Mouse (Mus musculus): ENCODE measurements around the gene Pacrg. TPM values are rescaled to one million over a fixed set of nuclear protein-coding genes. Genes with fewer than 3 reads are reported as not detected.

Gene Pacrg
- 2.2 and 2.5 TPM in 2 replicates for polyA plus RNA-seq (2016; fragmentation: Nextera tagmentation; extraction: Ambion mirVana)

DNA sequence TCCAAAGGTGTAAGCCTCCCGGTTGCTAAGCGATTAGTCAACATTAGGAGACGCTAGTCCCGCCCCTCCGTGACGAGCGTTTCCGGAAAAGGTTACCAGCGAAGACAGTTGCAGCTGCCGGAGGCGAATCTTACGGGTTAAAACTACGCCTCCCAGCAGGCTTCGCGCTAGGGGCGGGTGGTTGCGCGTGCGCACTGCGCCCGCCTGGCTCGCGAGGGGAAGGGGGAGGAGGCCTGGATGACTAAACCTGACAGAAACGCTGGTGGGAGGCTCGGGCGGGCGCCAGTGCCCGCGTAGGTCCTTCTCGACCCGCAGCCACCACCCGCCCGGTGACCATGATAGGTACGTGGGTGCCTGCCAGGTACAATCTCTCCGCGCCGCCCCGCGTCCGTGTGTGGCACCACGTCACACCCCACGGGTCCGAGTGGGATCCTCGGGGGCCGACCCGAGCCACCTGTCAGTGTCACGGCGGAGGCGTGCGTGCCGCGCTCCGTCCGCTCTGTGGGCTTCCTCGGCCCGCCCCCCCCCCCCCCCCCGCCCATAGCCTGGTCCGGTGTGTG, at the start of gene Pacrg, which contains the start of gene Prkn:
Gene Pacrg (minus strand): TSS at position 164 of the 560 bp plus-strand sequence.
Gene Prkn (plus strand): TSS at position 237 of the 560 bp plus-strand sequence.
- peak within 1 kb of the TSS; percentile 85 for H3K4me2 ChIP-seq (replicated peaks)
- H3K27ac ChIP-seq = 0 out of 2 replicates have a peak within 1 kb of the TSS, but pooled peaks have one; percentile 41
- WGBS = 0% methylated on average over 44 of the region's 58 CpGs
- peak within 1 kb of the TSS; percentile 63 for H3K9ac ChIP-seq
- ATAC-seq (ENCODE audit: insufficient number of reproducible peaks, insufficient read depth, low FRiP score, low TSS enrichment) = peak; percentile 95
- H3K27me3 ChIP-seq = no peaks in the 10 kb centered on the region
- no peaks in the 10 kb centered on the region for H3K9me3 ChIP-seq
- no peaks in the 10 kb centered on the region for H3K36me3 ChIP-seq
- peak within 1 kb of the TSS; percentile 69 for H3K4me3 ChIP-seq
- H3K4me1 ChIP-seq = peaks cover 4% of the 10 kb centered on the region

DNA sequence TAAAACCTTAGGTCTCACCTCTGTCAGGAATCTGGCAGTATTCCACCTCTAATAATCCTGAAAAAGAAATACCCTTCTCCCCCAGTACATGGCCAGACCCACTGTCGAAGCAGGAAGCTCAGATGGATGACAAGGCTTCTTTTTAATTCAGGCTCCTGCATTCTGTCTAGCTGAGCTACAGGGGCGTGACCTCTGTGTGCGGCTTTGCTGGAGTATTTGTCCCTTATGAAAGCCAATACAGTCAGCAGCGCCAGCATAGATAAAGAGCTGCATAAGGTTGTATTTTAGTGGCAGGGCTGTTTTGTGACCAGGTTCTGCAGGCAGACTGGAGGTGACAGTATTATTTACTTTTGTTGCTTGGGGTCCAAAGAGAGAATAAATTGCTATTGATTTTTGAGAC, 47.8 kb upstream of the Pacrg start:
- no peak overlapping the region for H3K27ac ChIP-seq
- no peaks in the 10 kb centered on the region for H3K9me3 ChIP-seq
- 13% methylated on average over 4 of the region's 4 CpGs for WGBS
- no peak overlapping the region for H3K4me3 ChIP-seq
- H3K36me3 ChIP-seq = no peaks in the 10 kb centered on the region
- ATAC-seq (ENCODE audit: insufficient number of reproducible peaks, insufficient read depth, low FRiP score, low TSS enrichment) = no peak
- no peaks in the 10 kb centered on the region for H3K27me3 ChIP-seq
- H3K9ac ChIP-seq = no peak overlapping the region
- no peak overlapping the region for H3K4me2 ChIP-seq (replicated peaks)
- H3K4me1 ChIP-seq = 0 out of 2 replicates have a peak, but pooled peaks cover 3% of the 10 kb centered on the region

DNA sequence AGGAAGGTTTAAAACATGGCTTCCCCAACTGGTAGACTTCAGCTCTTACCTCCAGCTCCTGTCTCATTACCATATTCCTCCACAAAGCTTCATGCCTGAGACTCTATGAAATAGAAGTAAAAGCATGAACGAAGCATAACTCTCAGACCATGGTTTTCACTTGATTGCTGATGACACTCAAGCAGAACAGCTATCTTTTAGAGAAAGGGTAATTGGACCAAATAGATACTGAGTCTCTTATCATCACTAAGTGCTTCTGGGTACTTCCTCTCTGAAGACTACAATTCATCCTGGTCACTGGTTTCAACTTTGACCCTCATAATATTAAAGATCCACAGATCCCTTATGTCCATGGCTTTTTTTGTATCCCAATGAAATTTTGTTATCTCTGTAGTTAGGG, 42.1 kb upstream of the Pacrg start:
- Histone ChIP-seq H3K4me2 (replicated peaks) (no peak overlapping the region), H3K36me3 (no peaks in the 10 kb centered on the region), H3K9me3 (no peaks in the 10 kb centered on the region), H3K27me3 (no peaks in the 10 kb centered on the region), H3K4me3 (no peak overlapping the region), H3K27ac (no peak overlapping the region), H3K4me1 (no peaks in the 10 kb centered on the region), H3K9ac (no peak overlapping the region)
- no peak for ATAC-seq (ENCODE audit: insufficient number of reproducible peaks, insufficient read depth, low FRiP score, low TSS enrichment)
- WGBS = 91% methylated on average over 1 of the region's 1 CpGs

DNA sequence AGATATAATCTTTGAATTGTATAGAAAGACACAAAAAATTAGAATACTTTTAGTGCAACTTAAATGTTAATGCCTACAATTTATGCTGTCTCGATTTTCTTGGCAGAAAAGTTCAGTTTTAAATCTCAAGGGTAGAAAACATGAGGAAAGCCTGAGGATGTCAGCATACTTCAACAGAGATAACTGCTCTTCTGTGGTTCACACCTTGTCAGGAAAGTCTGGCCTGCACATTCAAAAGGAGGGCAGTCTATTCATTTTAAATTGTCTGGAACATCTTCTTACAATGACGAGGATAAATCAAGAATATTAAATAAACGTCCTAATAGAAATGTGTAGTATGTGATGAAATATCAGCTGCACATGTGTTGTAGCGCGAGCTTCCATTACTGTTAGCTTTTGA, 38.9 kb upstream of the Pacrg start:
- WGBS = 80% methylated on average over 5 of the region's 5 CpGs

DNA sequence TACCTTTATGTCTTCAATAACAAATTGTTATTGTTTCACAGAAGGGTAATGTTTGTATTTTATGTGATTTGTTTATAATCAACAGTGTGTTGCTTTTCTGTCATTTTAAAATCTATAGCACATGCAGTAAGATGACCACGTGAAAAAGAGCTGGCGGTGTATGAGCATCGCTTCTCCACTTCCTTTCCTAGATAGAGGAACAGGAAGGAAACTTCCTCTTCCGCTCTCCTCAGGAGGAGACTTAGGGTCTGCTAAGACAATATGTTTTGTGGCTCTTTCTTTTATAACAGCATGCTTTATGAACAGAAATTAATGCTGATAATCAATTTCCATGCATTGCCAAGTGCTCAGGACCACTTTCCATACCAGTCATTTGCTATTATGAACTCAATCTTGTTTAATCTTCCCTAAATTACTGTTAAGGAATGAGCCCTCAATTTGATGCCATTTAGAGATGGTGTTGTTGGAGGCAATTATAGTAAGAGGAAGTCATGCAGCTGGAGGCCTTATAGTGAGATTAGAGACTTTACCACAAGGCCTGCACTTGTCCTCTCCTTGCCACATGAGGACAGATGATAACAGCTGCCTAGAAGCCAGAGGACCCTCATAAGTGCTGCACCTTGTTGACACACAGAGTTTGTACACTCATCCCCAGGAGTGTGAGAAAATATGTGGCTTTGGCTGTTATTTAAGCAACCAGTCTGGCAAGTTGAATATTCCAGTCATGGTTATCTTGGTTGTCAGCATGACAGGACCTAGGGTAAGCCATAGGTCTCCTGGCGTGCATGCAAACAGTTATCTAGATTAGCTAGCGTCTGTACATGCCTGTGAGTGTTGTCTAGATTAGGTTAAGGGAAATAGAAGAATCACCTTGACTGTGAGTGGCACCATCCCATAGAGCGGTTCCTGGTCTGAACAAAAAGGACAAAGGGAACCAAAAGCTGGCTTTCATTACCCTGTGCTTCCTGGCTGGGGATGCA, 34.4 kb upstream of the Pacrg start:
- Histone ChIP-seq H3K4me3 (no peak overlapping the region), H3K36me3 (no peaks in the 10 kb centered on the region), H3K27ac (no peak overlapping the region), H3K4me1 (no peaks in the 10 kb centered on the region), H3K4me2 (replicated peaks) (no peak overlapping the region), H3K9ac (no peak overlapping the region), H3K27me3 (no peaks in the 10 kb centered on the region), H3K9me3 (no peaks in the 10 kb centered on the region)
- 75% methylated on average over 7 of the region's 7 CpGs for WGBS
- no peak for ATAC-seq (ENCODE audit: insufficient number of reproducible peaks, insufficient read depth, low FRiP score, low TSS enrichment)

More for the DNA sequence above, 38.9 kb upstream of the Pacrg start:
- ATAC-seq (ENCODE audit: insufficient number of reproducible peaks, insufficient read depth, low FRiP score, low TSS enrichment) = no peak
- no peaks in the 10 kb centered on the region for H3K4me1 ChIP-seq
- H3K9ac ChIP-seq = no peak overlapping the region
- no peak overlapping the region for H3K27ac ChIP-seq
- H3K36me3 ChIP-seq = no peaks in the 10 kb centered on the region
- H3K9me3 ChIP-seq = no peaks in the 10 kb centered on the region
- no peaks in the 10 kb centered on the region for H3K27me3 ChIP-seq
- no peak overlapping the region for H3K4me2 ChIP-seq (replicated peaks)
- H3K4me3 ChIP-seq = no peak overlapping the region

DNA sequence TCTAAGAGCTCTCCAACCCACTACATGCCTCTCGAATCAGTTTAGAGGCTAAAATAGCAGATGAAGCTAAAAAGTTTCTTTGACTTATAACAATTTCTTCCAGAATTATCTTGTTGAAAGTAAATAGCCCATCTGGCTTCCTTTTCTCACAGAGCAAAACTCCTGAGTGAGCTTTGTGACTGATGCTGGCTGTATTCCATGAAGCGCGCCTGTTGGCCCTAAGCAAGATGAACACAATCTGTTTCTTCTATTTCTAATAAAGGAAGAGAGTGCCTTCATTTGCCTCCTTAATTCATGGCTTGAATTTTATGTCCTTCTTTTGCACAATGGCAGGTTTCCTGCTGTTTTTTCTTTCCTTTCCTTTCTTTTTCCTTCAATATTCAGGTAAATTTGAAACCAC, 14.1 kb upstream of the Pacrg start:
- H3K4me2 ChIP-seq (replicated peaks) = no peak overlapping the region
- H3K9me3 ChIP-seq = no peaks in the 10 kb centered on the region
- 90% methylated on average over 3 of the region's 3 CpGs for WGBS
- no peak overlapping the region for H3K9ac ChIP-seq
- H3K36me3 ChIP-seq = no peaks in the 10 kb centered on the region
- no peak for ATAC-seq (ENCODE audit: insufficient number of reproducible peaks, insufficient read depth, low FRiP score, low TSS enrichment)
- no peaks in the 10 kb centered on the region for H3K4me1 ChIP-seq
- no peak overlapping the region for H3K27ac ChIP-seq
- no peaks in the 10 kb centered on the region for H3K27me3 ChIP-seq
- H3K4me3 ChIP-seq = no peak overlapping the region

DNA sequence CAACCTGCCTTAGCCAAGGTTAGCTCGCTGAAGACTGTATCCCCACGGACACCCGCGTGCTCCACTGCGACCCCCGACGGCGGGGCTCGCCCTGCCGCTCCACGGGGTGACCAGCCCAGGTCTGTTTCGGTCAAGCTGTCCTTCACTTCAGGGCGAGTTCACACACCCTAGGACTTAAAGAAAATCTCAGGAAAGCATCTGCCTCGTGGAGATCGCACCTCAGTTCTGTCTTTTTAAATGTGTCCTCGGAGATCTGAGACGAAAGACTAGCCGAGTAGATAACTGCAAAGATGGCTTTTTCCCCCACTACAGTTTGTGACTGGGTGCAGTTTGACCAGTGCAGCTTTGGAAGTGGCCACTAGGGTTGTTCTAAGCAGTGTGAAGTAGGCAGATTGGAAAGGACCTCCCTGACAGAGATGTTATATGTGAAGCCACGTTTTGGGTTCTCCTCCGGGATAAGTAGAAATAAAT, 655 bp upstream of the Pacrg start:
- Histone ChIP-seq H3K36me3 (no peaks in the 10 kb centered on the region), H3K4me1 (peaks cover 4% of the 10 kb centered on the region), H3K4me2 (replicated peaks) (peak overlapping the region; percentile 85), H3K4me3 (peak overlapping the region; percentile 69), H3K9me3 (no peaks in the 10 kb centered on the region), H3K27me3 (no peaks in the 10 kb centered on the region), H3K9ac (peak overlapping the region; percentile 63), H3K27ac (no peak overlapping the region)
- ATAC-seq (ENCODE audit: insufficient number of reproducible peaks, insufficient read depth, low FRiP score, low TSS enrichment) = 0 out of 2 replicates have a peak, but pooled peaks have one; percentile 12
- WGBS = 4% methylated on average over 19 of the region's 20 CpGs

DNA sequence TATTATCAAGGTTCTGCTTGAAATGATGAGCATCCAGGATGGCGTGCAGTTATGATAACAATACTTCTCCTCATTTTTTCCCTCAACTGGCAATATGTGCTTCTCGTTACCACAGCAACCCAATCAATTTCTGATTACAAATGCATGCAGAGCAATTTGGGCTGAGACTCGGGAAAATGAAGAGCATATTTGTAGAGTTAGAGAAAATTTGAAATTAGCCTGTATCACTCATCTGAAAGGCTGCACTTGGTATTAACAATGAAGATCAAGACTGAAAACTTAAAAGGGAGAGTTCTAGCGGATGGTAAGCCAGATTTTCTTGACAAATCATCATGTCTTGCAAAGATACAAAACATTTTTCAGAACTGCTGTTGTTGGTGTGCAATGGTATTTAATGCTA, 21.1 kb downstream of the Pacrg start:
- no peak overlapping the region for H3K9ac ChIP-seq
- no peak for ATAC-seq (ENCODE audit: insufficient number of reproducible peaks, insufficient read depth, low FRiP score, low TSS enrichment)
- H3K4me3 ChIP-seq = no peak overlapping the region
- no peak overlapping the region for H3K4me2 ChIP-seq (replicated peaks)
- no peaks in the 10 kb centered on the region for H3K4me1 ChIP-seq
- 76% methylated on average over 4 of the region's 4 CpGs for WGBS
- no peaks in the 10 kb centered on the region for H3K9me3 ChIP-seq
- H3K27ac ChIP-seq = no peak overlapping the region
- no peaks in the 10 kb centered on the region for H3K27me3 ChIP-seq
- no peaks in the 10 kb centered on the region for H3K36me3 ChIP-seq

DNA sequence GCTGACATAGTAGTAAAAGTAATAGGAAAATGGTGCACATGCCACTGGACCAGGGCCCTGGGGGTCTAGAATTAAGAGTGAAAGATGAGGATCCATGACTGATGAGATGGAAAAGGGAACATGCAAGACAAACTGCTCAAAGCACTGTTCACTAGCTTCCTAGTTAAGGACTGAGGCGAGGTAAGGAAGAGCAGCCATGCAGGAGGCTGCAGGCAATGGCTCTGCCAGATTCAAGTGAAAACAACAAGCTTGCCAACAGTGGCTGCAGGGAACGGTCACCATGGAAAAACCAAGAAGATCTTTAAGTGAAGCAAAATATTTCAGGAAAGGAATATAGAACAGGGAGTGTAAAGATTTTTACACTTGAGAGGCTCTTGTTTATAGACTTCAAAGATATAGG, 31.5 kb downstream of the Pacrg start:
- ATAC-seq (ENCODE audit: insufficient number of reproducible peaks, insufficient read depth, low FRiP score, low TSS enrichment) = no peak
- no peak overlapping the region for H3K9ac ChIP-seq
- H3K27me3 ChIP-seq = no peaks in the 10 kb centered on the region
- no peaks in the 10 kb centered on the region for H3K36me3 ChIP-seq
- H3K27ac ChIP-seq = no peak overlapping the region
- H3K4me3 ChIP-seq = no peak overlapping the region
- WGBS = 76% methylated on average over 2 of the region's 2 CpGs
- H3K4me1 ChIP-seq = no peaks in the 10 kb centered on the region
- no peak overlapping the region for H3K4me2 ChIP-seq (replicated peaks)
- no peaks in the 10 kb centered on the region for H3K9me3 ChIP-seq

DNA sequence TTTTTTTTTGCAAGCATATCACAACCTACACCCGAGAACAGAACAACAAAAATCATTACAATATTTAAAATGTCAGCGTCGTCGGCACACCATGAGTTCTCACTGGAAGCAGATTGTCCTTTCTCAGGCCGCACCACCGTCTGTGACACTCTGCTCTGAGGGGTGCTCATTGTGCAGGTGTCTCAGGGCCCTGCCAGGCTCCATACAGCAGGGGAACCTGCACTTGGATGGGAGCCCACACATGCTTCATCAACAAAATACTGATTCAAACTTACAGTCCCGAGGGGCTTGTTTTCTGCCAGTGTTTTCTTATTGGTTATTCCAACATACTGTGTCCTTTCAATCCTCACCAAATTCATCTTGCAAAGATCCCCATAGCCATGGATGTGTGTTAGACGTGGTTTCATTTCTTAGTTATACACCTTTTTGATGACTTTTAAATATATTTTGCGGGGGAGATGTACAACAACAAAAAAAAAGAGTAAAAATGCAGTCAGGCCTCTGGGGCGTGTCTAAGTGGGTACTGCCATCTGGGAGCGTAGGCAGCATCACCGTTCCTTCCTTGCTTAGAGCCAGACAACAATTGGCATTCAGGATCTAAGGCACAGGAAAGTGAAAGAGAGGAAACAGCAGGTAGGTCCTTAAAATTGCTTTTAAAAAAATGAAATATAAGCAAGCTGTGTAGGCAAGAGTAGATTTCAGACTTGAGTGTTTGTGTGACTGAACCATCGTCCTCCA, 32.7 kb downstream of the Pacrg start:
- Histone ChIP-seq H3K4me1 (no peaks in the 10 kb centered on the region), H3K27me3 (no peaks in the 10 kb centered on the region), H3K9ac (no peak overlapping the region), H3K27ac (no peak overlapping the region), H3K4me3 (no peak overlapping the region), H3K9me3 (no peaks in the 10 kb centered on the region), H3K36me3 (no peaks in the 10 kb centered on the region), H3K4me2 (replicated peaks) (no peak overlapping the region)
- 86% methylated on average over 13 of the region's 13 CpGs for WGBS
- ATAC-seq (ENCODE audit: insufficient number of reproducible peaks, insufficient read depth, low FRiP score, low TSS enrichment) = no peak

DNA sequence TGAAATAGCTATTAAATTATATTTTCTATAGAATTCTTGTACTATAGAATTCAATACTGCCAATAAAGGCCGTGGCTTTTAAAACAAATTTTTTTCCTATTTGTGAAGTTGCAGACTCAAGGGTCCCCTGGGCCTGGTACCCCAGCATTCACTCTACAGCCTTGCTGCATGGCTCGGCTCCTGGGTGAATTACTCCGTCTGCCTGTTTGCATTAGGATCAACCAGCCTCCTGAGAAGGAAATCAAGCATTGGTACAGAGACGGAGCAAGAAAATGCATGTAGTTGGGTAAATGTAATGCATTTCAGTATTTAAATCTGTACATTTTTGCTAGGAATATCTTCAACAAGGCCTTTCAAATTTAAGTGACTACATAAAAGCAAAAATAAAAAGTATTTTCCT, 33.4 kb downstream of the Pacrg start:
- ATAC-seq (ENCODE audit: insufficient number of reproducible peaks, insufficient read depth, low FRiP score, low TSS enrichment) = no peak

More for the DNA sequence above, 33.4 kb downstream of the Pacrg start:
- Histone ChIP-seq H3K27me3 (no peaks in the 10 kb centered on the region), H3K4me1 (no peaks in the 10 kb centered on the region), H3K4me2 (replicated peaks) (no peak overlapping the region), H3K27ac (no peak overlapping the region), H3K9ac (no peak overlapping the region), H3K9me3 (no peaks in the 10 kb centered on the region), H3K4me3 (no peak overlapping the region), H3K36me3 (no peaks in the 10 kb centered on the region)
- 64% methylated on average over 4 of the region's 4 CpGs for WGBS

Measured in embryonic facial prominence, embryonic 12.5 days (tissue).